Mouse (Mus musculus) MEL (cell line): ENCODE data around the gene Sft2d2.

ENCODE experiments used
- CTCF ChIP-seq, 3 experiments: IDR thresholded peaks in 2 of 3; conservative IDR thresholded peaks in 1 of 3; 2 replicates each; pipeline ENCODE4 v1.5.1; 2011 to 2012; ENCODE audit warnings: low read length in 3 of 3, low read depth in 2 of 3, mild to moderate bottlenecking in 2 of 3, improper control_type of control experiment in 1 of 3, inconsistent platforms in 1 of 3, mixed read lengths in 1 of 3, moderate library complexity in 1 of 3; ENCODE audit not compliant: control insufficient read depth in 1 of 3, insufficient read depth in 1 of 3, poor library complexity in 1 of 3, severe bottlenecking in 1 of 3
- GATA1 ChIP-seq: IDR thresholded peaks from 2 replicates; pipeline ENCODE4 v1.6.1; 2011; ENCODE audit warnings: low read depth, low read length, improper control_type of control experiment
- HCFC1 ChIP-seq: IDR thresholded peaks from 2 replicates; pipeline ENCODE4 v1.6.1; 2012; ENCODE audit warnings: low read depth, mild to moderate bottlenecking, inconsistent platforms, low read length, improper control_type of control experiment, moderate library complexity
- MAFK ChIP-seq: IDR thresholded peaks from 2 replicates; pipeline ENCODE4 v1.6.1; 2011; ENCODE audit warnings: low read depth, mild to moderate bottlenecking, low read length, improper control_type of control experiment, borderline replicate concordance
- MAX ChIP-seq: IDR thresholded peaks from 2 replicates; pipeline ENCODE4 v1.6.1; 2011; ENCODE audit warnings: low read length, improper control_type of control experiment
- POLR2A ChIP-seq, 2 experiments: IDR thresholded peaks; 2 replicates each; pipeline ENCODE4 v1.6.1; 2011 to 2012; ENCODE audit warnings: low read length in 2 of 2, mild to moderate bottlenecking in 2 of 2, control low read depth in 1 of 2, improper control_type of control experiment in 1 of 2, low read depth in 1 of 2, moderate library complexity in 1 of 2; ENCODE audit not compliant: control insufficient read depth in 1 of 2, insufficient read depth in 1 of 2, poor library complexity in 1 of 2
- TCF12 ChIP-seq: IDR thresholded peaks from 2 replicates; pipeline ENCODE4 v1.6.1; 2014; ENCODE audit warnings: low read depth, mild to moderate bottlenecking, inconsistent platforms, low read length, improper control_type of control experiment, moderate library complexity
- ZC3H11A ChIP-seq: IDR thresholded peaks from 2 replicates; pipeline ENCODE4 v1.6.1; 2012; ENCODE audit warnings: low read depth, mild to moderate bottlenecking, inconsistent platforms, low read length, improper control_type of control experiment

- TF ChIP-seq MAFK (no peak), TCF12 (no peak), HCFC1 (no peak), CTCF (IDR thresholded peaks at IDR 0.05 in 2 of 3, conservative IDR thresholded peaks at IDR 0.05 in 1 of 3; ENCODE audit: control insufficient read depth in 1 of 3, insufficient read depth in 1 of 3, low read depth in 2 of 3, low read length in 3 of 3, poor library complexity in 1 of 3, severe bottlenecking in 1 of 3) (no peak), POLR2A (IDR thresholded peaks at IDR 0.05; ENCODE audit: control insufficient read depth in 1 of 2, insufficient read depth in 1 of 2, low read depth in 1 of 2, low read length in 2 of 2, poor library complexity in 1 of 2) (no peak), ZC3H11A (no peak), GATA1 (no peak), MAX (no peak)
These were observed 4.2 kb downstream of the Sft2d2 start for GRCm38 (mm10) chr1:165190068-165190467.
